Mouse (Mus musculus): Measurements from ENCODE around the gene Iqcf5. TPM values are rescaled to one million over a fixed set of nuclear protein-coding genes. Genes with fewer than 3 reads are reported as not detected.

Iqcf5 gene
- polyA plus RNA-seq, 2 experiments: not detected

GRCm38 (mm10) chr9:106476002-106476923, 38.1 kb upstream of the Iqcf5 start:
- 26% methylated on average over 16 of the region's 16 CpGs for WGBS

GRCm38 (mm10) chr9:106476924-106477484, 37.4 kb upstream of the Iqcf5 start, which contains the start of gene Parp3:
Gene Parp3 (minus strand): TSS chr9:106476949.
- peaks cover 21% of the 10 kb centered on the region for H3K4me1 ChIP-seq (ENCODE audit: control insufficient read depth, insufficient read depth, low read length)
- H3K36me3 ChIP-seq (ENCODE audit: control insufficient read depth, insufficient read depth, low read length): peaks cover 13% of the 10 kb centered on the region
- peak within 1 kb of the TSS; percentile 65 for H3K9ac ChIP-seq (ENCODE audit: low read depth, low read length, severe bottlenecking)
- no peaks in the 10 kb centered on the region for H3K27me3 ChIP-seq (ENCODE audit: control insufficient read depth, insufficient read depth, low read length)
- peak; percentile 100 for DNase-seq (ENCODE audit: low spot score)
- no peaks in the 10 kb centered on the region for H3K9me3 ChIP-seq (ENCODE audit: control insufficient read depth, low read length)
- peak; percentile 98 for ATAC-seq (ENCODE audit: low FRiP score, low read depth)
- peak within 1 kb of the TSS; percentile 77 for H3K27ac ChIP-seq (replicated peaks; ENCODE audit: low read depth, low read length)
- TF ChIP-seq POLR2A (IDR thresholded peaks at IDR 0.05; ENCODE audit: borderline replicate concordance, extremely low read depth, insufficient read depth, insufficient read length): 0 out of 2 replicates have a peak, but pooled peaks have one; percentile 34
- H3K4me3 ChIP-seq (replicated peaks; ENCODE audit: low read length): peak within 1 kb of the TSS; percentile 69
- H3K4me2 ChIP-seq (replicated peaks; ENCODE audit: low read depth, low read length, severe bottlenecking): peak within 1 kb of the TSS; percentile 92
- WGBS: 0% methylated on average over 41 of the region's 41 CpGs

More at GRCm38 (mm10) chr9:106476002-106476923, 38.1 kb upstream of the Iqcf5 start:
- Histone ChIP-seq H3K9ac (ENCODE audit: low read depth, low read length, severe bottlenecking) (peak overlapping the region; percentile 4), H3K27ac (replicated peaks; ENCODE audit: low read depth, low read length) (peak overlapping the region; percentile 77), H3K27me3 (ENCODE audit: control insufficient read depth, insufficient read depth, low read length) (no peaks in the 10 kb centered on the region), H3K9me3 (ENCODE audit: control insufficient read depth, low read length) (no peaks in the 10 kb centered on the region), H3K4me2 (replicated peaks; ENCODE audit: low read depth, low read length, severe bottlenecking) (peak overlapping the region; percentile 47), H3K36me3 (ENCODE audit: control insufficient read depth, insufficient read depth, low read length) (peaks cover 8% of the 10 kb centered on the region), H3K4me3 (replicated peaks; ENCODE audit: low read length) (peak overlapping the region; percentile 21), H3K4me1 (ENCODE audit: control insufficient read depth, insufficient read depth, low read length) (peaks cover 21% of the 10 kb centered on the region)
- TF ChIP-seq POLR2A (IDR thresholded peaks at IDR 0.05; ENCODE audit: borderline replicate concordance, extremely low read depth, insufficient read depth, insufficient read length): no peak
- ATAC-seq (ENCODE audit: low FRiP score, low read depth): peak; percentile 44
- DNase-seq (ENCODE audit: low spot score): peak; percentile 62

GRCm38 (mm10) chr9:106477649-106478048, 36.7 kb upstream of the Iqcf5 start:
- DNase-seq (ENCODE audit: low spot score) (no peak), ATAC-seq (ENCODE audit: low FRiP score, low read depth) (no peak)
- Histone ChIP-seq H3K9ac (ENCODE audit: low read depth, low read length, severe bottlenecking) (peak overlapping the region; percentile 65), H3K27ac (replicated peaks; ENCODE audit: low read depth, low read length) (no peak overlapping the region), H3K9me3 (ENCODE audit: control insufficient read depth, low read length) (no peaks in the 10 kb centered on the region), H3K36me3 (ENCODE audit: control insufficient read depth, insufficient read depth, low read length) (peaks cover 18% of the 10 kb centered on the region), H3K4me3 (replicated peaks; ENCODE audit: low read length) (peak overlapping the region; percentile 69), H3K4me2 (replicated peaks; ENCODE audit: low read depth, low read length, severe bottlenecking) (peak overlapping the region; percentile 92), H3K4me1 (ENCODE audit: control insufficient read depth, insufficient read depth, low read length) (peaks cover 21% of the 10 kb centered on the region), H3K27me3 (ENCODE audit: control insufficient read depth, insufficient read depth, low read length) (no peaks in the 10 kb centered on the region)
- no peak for TF ChIP-seq POLR2A (IDR thresholded peaks at IDR 0.05; ENCODE audit: borderline replicate concordance, extremely low read depth, insufficient read depth, insufficient read length)
- WGBS: 4% methylated on average over 16 of the region's 16 CpGs

- no peaks in the 10 kb centered on the region for H3K27me3 ChIP-seq (ENCODE audit: control insufficient read depth, insufficient read depth, low read length)
- H3K4me2 ChIP-seq (replicated peaks; ENCODE audit: low read depth, low read length, severe bottlenecking): peak overlapping the region; percentile 92
- H3K9me3 ChIP-seq (ENCODE audit: control insufficient read depth, low read length): no peaks in the 10 kb centered on the region
- peak overlapping the region; percentile 65 for H3K9ac ChIP-seq (ENCODE audit: low read depth, low read length, severe bottlenecking)
- WGBS: 81% methylated on average over 9 of the region's 9 CpGs
- H3K36me3 ChIP-seq (ENCODE audit: control insufficient read depth, insufficient read depth, low read length): peaks cover 22% of the 10 kb centered on the region
- ATAC-seq (ENCODE audit: low FRiP score, low read depth): no peak
- H3K4me1 ChIP-seq (ENCODE audit: control insufficient read depth, insufficient read depth, low read length): peaks cover 21% of the 10 kb centered on the region
- no peak overlapping the region for H3K27ac ChIP-seq (replicated peaks; ENCODE audit: low read depth, low read length)
- H3K4me3 ChIP-seq (replicated peaks; ENCODE audit: low read length): peak overlapping the region; percentile 69
- DNase-seq (ENCODE audit: low spot score): no peak
- no peak for TF ChIP-seq POLR2A (IDR thresholded peaks at IDR 0.05; ENCODE audit: borderline replicate concordance, extremely low read depth, insufficient read depth, insufficient read length)
These were observed 36.3 kb upstream of the Iqcf5 start for GRCm38 (mm10) chr9:106478101-106478500.

GRCm38 (mm10) chr9:106480541-106480940, 33.8 kb upstream of the Iqcf5 start:
- TF ChIP-seq POLR2A (IDR thresholded peaks at IDR 0.05; ENCODE audit: borderline replicate concordance, extremely low read depth, insufficient read depth, insufficient read length): no peak
- no peaks in the 10 kb centered on the region for H3K9me3 ChIP-seq (ENCODE audit: control insufficient read depth, low read length)
- ATAC-seq (ENCODE audit: low FRiP score, low read depth) (no peak), DNase-seq (ENCODE audit: low spot score) (no peak)
- H3K4me1 ChIP-seq (ENCODE audit: control insufficient read depth, insufficient read depth, low read length): peaks cover 11% of the 10 kb centered on the region
- 94% methylated on average over 7 of the region's 7 CpGs for WGBS
- no peak overlapping the region for H3K27ac ChIP-seq (replicated peaks; ENCODE audit: low read depth, low read length)
- H3K27me3 ChIP-seq (ENCODE audit: control insufficient read depth, insufficient read depth, low read length): no peaks in the 10 kb centered on the region
- H3K36me3 ChIP-seq (ENCODE audit: control insufficient read depth, insufficient read depth, low read length): peaks cover 45% of the 10 kb centered on the region
- H3K4me3 ChIP-seq (replicated peaks; ENCODE audit: low read length): no peak overlapping the region
- H3K4me2 ChIP-seq (replicated peaks; ENCODE audit: low read depth, low read length, severe bottlenecking): no peak overlapping the region
- H3K9ac ChIP-seq (ENCODE audit: low read depth, low read length, severe bottlenecking): no peak overlapping the region
